Mouse (Mus musculus): ENCODE results near the gene Coasy.
"Not testable (repeated sequence)": the region's sequence is repeated elsewhere in the genome, so short reads cannot be mapped to it uniquely, and the experiment has no call there.

The Coasy gene

DNA sequence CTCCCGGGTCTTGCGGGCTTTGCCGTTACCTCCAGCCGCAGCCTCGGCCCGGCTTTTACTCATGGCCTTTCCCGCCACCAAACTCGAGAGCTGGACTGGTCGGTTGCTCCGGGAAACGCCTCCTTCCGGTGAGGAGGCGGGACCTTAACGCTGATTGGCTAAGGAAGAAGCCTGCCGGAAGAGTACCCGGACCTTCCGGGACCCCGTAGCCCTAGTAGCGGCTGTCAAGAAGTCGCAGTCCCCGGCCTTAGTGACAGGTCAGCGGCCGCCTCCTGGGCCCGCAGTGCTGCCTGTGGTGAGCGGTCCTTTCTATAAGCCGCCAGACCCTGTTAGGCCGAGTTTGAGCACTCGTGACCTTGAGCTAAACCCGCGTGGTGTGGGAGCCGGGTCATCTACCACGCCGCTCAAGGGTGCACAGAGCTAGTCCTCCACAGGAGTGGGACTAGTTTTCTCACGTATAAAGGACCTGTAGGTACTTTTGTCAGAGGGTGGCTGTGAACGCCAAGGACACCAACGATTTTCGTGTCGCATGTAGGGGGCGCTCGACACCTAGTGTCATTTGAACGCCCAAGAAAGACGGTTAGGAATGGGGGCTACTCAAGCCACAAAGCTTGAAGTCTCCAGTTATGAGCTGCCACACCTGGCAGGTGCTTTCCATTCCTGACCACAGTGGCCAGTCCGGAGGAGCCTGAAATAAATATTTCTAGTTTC is 13.1 kb downstream of the Coasy start, which contains the start of gene Psmc3ip:
Gene Psmc3ip, minus strand, starts transcription at position 123 of the 711 bp plus-strand sequence.
- peak; percentile 95 for DNase-seq

- DNase-seq, result no peak
Observed at GRCm38 (mm10) chr11:101098231-101098630, 15.9 kb downstream of the Coasy start.

- DNase-seq, result no peak
Observed at GRCm38 (mm10) chr11:101103011-101103410, 20.6 kb downstream of the Coasy start.

DNA sequence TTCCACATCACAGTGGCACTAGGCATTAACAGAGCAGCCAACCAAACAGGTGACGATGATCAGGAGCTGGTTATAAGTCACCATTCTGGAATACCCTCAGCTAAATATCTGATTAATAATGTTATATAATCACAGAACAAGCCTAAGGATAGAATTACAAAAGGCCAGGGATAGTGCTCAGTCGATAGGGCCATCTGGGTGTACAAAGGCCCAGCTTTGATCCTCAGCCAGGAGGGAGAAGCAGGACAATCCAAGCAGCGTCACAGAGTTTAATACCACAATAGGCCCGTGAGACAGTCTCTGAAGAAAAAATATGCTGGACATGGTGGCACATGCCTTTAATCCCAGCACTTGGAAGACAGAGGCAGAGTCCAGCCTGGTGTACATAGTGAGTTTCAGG is 27.0 kb downstream of the Coasy start:
- no peak for DNase-seq

DNA sequence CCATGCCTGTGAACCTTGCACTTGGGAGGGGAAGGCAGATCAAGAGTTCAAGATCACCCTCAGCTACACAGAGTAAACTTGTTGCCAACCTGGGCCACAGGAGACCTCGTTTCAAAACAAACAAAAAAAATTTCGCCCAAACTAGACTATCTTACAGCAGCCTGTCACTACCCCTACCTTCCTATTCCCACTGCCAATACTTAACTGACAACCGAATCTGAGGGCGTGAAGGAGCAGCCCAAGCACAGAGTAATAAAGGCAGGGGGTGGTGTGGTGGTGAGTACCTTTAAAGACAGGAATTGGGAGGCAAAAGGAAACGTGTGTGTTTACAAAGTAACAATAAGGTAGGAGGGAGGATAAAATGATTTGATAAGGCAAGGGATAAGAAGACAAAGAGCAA is 28.3 kb downstream of the Coasy start:
- DNase-seq, result no peak

DNA sequence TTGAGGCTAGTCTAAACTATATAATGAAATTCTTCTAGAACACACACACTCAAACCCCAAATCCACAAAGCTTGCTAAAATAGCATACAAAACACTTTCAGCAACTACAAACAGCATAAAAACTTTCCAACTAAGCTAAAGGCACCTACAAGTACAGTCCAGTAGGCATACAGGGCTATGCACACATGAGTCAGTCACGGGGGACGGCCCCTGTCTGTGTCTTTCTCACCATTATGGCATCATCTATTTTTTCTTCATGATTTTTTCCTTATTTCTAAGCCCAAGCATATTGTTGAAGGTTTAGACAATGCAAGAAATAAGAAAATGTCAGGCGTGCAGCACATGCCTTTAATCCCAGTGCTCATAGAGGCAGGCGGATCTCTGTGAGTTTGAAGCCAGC is 28.8 kb downstream of the Coasy start:
- DNase-seq, result no peak

DNA sequence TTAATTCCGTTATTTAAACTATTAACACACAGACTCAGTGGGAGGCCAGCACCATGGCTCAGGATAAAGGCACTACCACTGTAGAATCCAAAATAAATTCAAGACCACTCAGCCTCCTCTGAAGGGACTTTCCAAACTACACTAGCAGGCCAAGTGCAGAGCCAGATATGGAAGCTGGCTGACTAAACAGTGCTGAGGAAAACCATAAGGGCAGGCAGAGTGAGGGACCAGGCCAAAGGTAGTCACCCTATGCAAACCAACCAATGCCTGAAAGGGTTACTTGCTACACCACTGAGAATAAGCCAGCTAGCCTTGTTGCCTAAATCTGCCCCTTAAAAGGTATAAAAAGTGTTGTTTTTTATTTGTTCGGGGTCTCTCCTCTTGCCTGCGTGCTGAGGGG is 29.8 kb downstream of the Coasy start:
- no peak for DNase-seq

DNA sequence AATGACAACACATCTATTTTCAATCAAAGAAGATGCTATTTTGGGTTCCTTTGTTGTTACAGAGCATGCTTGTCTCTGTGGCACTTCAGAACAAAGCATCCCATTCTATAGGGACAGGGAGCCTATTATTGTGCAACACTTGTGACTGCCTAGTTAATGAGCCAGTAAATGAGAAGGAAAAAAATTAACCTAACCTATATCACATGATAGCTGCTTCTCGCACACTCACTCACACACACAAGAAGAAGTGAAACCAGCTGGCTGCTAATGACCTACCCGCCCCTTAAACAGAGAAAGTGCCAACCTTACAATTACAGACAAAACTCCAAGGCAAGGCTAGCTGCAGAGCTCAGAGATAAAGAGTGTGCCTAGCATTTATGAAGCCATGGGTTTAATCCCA is 33.2 kb downstream of the Coasy start:
- DNase-seq, result no peak

- no peak for DNase-seq
Observed at GRCm38 (mm10) chr11:101118105-101118504, 35.7 kb downstream of the Coasy start.

DNA sequence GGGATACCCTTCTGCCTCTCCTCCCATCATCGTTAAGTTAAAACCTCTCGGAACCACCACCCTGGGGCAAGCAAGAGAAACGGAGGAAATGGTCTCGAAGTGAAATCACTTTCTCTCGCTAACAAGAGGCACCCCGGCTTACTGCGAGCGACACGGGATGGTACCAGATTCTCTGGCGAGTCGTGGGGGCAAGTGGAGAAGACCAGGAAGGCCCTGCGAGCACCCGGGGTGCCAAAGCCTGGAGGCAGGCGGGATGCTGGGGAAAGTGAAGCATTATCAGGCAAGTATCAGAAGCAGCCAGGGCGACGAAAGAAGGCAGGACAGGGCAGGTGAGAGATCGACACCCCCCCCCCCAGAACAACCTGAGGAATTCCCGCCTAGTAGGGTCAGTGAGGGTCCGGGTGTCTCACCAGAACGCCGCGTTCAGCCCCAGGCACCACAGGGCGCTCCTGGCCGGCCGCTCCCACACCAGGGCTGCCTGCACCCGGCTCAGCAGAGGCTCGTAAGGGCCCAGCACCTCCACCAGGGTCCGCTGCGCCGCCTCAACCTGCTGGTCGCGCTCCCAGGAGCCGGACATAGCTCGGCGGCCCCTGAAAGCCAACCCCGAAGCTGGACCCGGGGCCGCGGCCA is 36.9 kb downstream of the Coasy start:
- DNase-seq, result no peak

- DNase-seq, result peak; percentile 99
Observed at GRCm38 (mm10) chr11:101119761-101120544, 37.6 kb downstream of the Coasy start, which contains the start of the genes Retreg3 and Tubg1. TSS of gene Retreg3 (minus strand) at chr11:101119893. TSS of gene Tubg1 (plus strand) at chr11:101119938.

GRCm38 (mm10) chr11:101120545-101121188 is 38.3 kb downstream of the Coasy start:
- DNase-seq, result no peak

DNA sequence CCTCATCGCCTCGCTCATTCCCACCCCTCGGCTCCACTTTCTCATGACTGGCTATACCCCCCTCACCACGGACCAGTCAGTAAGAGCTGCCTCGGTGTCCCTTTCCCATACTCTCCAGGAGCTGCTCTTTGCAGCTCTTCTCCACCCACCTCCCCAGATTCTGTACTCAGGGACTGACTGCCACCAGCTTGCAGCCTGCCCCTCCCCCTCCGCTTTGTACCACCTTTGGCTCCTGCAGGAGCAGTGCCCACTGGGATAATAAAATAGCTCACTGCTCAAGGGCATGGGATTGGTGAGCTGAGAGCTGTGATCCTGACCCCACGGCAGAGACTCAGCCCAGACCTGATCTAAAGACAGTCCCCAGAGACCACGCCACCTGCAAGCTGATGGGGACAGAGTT is 42.1 kb downstream of the Coasy start:
- DNase-seq, result not testable (repeated sequence)

DNA sequence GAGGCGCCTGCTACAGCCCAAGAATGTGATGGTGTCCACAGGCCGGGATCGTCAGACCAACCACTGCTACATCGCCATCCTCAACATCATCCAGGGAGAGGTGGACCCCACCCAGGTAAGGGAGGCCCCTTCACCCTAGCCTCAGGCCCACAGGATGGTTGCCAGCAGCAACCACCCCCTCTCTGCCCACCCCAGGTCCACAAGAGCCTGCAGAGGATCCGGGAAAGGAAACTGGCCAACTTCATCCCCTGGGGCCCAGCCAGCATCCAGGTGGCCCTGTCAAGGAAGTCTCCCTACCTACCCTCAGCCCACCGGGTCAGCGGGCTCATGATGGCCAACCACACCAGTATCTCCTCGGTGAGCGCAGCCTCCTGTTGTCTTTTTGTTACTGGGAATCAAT is 42.6 kb downstream of the Coasy start:
- not testable (repeated sequence) for DNase-seq

DNA sequence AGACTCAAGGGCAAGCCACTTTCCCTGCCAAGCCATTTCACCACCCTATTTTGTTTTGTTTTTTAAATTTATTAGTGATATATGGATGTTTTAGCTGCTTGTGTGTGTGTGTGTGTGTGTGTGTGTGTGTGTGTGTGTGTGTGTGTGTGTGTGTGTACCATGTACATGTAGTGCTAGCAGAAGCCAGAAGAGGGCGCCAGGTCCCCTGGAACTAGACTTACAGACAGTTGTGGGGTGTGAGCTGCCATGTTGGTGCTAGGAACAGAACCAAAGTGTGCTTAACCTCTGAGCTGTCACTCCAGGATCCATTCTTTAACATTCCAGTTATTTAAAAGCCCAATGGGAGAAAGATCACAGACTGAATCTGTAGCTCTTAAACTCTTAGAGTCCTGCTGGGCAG is 44.7 kb downstream of the Coasy start:
- DNase-seq, result no peak

DNA sequence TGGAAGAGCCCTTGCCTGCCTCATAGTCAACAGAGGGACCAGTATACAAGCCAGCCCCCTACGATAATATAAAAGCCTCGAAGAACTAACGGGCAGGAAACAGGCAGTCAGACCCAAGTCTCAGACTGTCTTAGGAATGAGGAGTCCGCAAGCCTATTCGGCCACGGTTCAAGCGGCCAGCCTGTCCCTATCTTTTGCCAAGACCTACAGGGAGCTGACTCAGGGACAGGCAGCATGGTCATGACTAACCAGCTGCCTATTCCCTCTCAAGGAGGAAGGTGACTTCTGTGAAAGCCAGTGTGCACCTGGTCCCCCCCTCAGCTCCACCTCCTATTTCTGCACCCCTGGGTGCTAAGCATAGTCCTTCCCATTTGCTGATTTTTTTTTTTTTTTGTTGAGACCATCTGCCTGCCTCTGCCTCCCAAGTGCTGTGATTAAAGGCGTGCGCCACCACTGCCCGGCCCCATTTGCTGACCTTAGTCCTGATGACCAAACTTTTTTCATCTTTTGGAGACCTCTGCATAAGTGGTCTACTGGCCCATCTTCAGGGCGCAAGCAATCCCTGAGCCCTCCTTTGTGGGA is 46.7 kb downstream of the Coasy start:
- no peak for DNase-seq

GRCm38 (mm10) chr11:101130056-101130756 is 47.8 kb downstream of the Coasy start:
- DNase-seq, result no peak

DNA sequence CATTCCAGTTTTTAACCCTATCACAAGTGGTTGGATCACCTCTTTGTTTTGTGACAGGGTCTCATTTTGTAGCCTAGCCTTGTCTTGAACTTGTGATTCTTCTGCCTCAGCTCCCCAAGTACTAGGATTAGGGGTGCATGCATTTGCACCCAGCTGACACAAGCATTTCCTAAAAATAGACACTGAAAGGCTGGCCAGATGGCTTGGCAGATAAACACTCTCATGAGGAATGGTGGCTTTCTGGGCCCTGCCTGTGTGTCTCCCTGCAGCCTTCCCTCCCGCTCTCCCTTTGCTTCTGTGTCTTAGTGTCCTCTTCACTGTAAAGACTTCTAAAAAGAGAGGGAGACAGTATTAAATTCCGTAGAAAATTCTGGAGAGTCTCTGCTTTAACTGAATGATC is 48.8 kb downstream of the Coasy start:
- DNase-seq, result no peak

GRCm38 (mm10) chr11:101131701-101132100 is 49.3 kb downstream of the Coasy start:
- DNase-seq, result no peak

- no peak for DNase-seq
Observed at GRCm38 (mm10) chr11:101133037-101133436, 50.7 kb downstream of the Coasy start.

DNA sequence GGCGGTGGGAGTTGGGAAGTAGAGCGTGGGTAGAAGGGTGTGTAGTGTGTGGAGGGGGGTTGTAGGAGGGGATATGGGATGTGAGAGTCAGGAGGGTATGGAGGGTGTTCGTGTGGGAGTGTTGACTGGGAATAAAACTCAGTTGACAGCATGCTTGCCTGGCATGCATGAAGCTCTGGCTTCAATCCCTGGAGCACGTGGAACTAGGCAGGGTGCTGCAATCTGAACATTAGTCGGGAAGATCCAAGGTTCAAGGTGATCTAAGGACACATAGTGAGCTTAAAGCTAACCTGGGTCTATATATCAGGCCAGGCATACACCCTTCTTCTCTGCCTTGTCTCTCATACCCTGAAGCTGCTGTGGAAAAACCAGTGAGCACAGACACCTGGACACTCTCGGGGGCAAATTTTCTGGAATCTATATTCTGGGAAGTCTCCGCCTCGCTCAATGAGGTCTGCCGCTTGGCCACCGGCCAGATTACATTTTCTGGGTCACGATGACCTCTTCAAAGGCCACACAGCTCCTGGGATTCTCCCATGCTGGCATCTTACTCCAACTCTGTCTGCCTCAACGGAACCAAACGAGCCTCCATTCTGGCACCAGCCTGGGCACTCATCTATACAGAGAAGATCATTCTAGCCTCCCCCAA is 52.0 kb downstream of the Coasy start:
- DNase-seq, result no peak

Data from right cerebral cortex, adult 18-20 months (tissue).